Mouse (Mus musculus): ENCODE measurements around the gene Slc35f1. TPM values are rescaled to one million over a fixed set of nuclear protein-coding genes. Genes with fewer than 3 reads are reported as not detected.

The Slc35f1 gene
- polyA plus RNA-seq, 1 experiment from 2014 or later: 0.05 TPM

- no peak for TF ChIP-seq CTCF (IDR thresholded peaks at IDR 0.05)
- no peak for TF ChIP-seq EP300 (IDR thresholded peaks at IDR 0.05)
- no peaks in the 10 kb centered on the region for H3K27me3 ChIP-seq (replicated peaks; ENCODE audit: insufficient read depth, low read length)
- WGBS: 40% methylated on average over 4 of the region's 4 CpGs
- no peak overlapping the region for H3K4me3 ChIP-seq (ENCODE audit: low read depth, low read length)
- no peak overlapping the region for H3K9ac ChIP-seq (replicated peaks; ENCODE audit: low read depth)
- DNase-seq (ENCODE audit: low spot score) (no peak), ATAC-seq (no peak)
- H3K36me3 ChIP-seq (ENCODE audit: insufficient read depth, low read length): no peaks in the 10 kb centered on the region
- no peak overlapping the region for H3K27ac ChIP-seq (ENCODE audit: low read length)
- no peaks in the 10 kb centered on the region for H3K9me3 ChIP-seq (ENCODE audit: low read length)
- H3K4me1 ChIP-seq (ENCODE audit: insufficient read depth, low read depth, low read length): no peaks in the 10 kb centered on the region
- no peak overlapping the region for H3K4me2 ChIP-seq (replicated peaks; ENCODE audit: low read depth, low read length)
Observed at GRCm38 (mm10) chr10:52779926-52780485, 89.7 kb downstream of the Slc35f1 start.

- H3K4me3 ChIP-seq (ENCODE audit: low read depth, low read length): no peak overlapping the region
- no peaks in the 10 kb centered on the region for H3K9me3 ChIP-seq (ENCODE audit: low read length)
- no peak overlapping the region for H3K27ac ChIP-seq (ENCODE audit: low read length)
- ATAC-seq (no peak), DNase-seq (ENCODE audit: low spot score) (no peak)
- H3K9ac ChIP-seq (replicated peaks; ENCODE audit: low read depth): no peak overlapping the region
- H3K27me3 ChIP-seq (replicated peaks; ENCODE audit: insufficient read depth, low read length): no peaks in the 10 kb centered on the region
- TF ChIP-seq CTCF (IDR thresholded peaks at IDR 0.05) (no peak), EP300 (IDR thresholded peaks at IDR 0.05) (no peak)
- WGBS: 74% methylated on average over 2 of the region's 2 CpGs
- H3K4me1 ChIP-seq (ENCODE audit: insufficient read depth, low read depth, low read length): no peaks in the 10 kb centered on the region
- no peaks in the 10 kb centered on the region for H3K36me3 ChIP-seq (ENCODE audit: insufficient read depth, low read length)
- no peak overlapping the region for H3K4me2 ChIP-seq (replicated peaks; ENCODE audit: low read depth, low read length)
Observed at GRCm38 (mm10) chr10:52787075-52787474, 96.7 kb downstream of the Slc35f1 start.

GRCm38 (mm10) chr10:52791560-52791959 is 101.2 kb downstream of the Slc35f1 start:
- H3K4me3 ChIP-seq (ENCODE audit: low read depth, low read length): no peak overlapping the region
- DNase-seq (ENCODE audit: low spot score): no peak

GRCm38 (mm10) chr10:52797454-52797853 is 107.1 kb downstream of the Slc35f1 start:
- Histone ChIP-seq H3K27me3 (replicated peaks; ENCODE audit: insufficient read depth, low read length) (no peaks in the 10 kb centered on the region), H3K27ac (ENCODE audit: low read length) (no peak overlapping the region), H3K4me3 (ENCODE audit: low read depth, low read length) (no peak overlapping the region), H3K9ac (replicated peaks; ENCODE audit: low read depth) (no peak overlapping the region), H3K9me3 (ENCODE audit: low read length) (no peaks in the 10 kb centered on the region), H3K4me1 (ENCODE audit: insufficient read depth, low read depth, low read length) (no peaks in the 10 kb centered on the region), H3K36me3 (ENCODE audit: insufficient read depth, low read length) (no peaks in the 10 kb centered on the region), H3K4me2 (replicated peaks; ENCODE audit: low read depth, low read length) (no peak overlapping the region)
- DNase-seq (ENCODE audit: low spot score) (no peak), ATAC-seq (no peak)
- TF ChIP-seq EP300 (IDR thresholded peaks at IDR 0.05) (no peak), CTCF (IDR thresholded peaks at IDR 0.05) (no peak)
- 75% methylated on average over 4 of the region's 4 CpGs for whole genome bisulfite sequencing

More at GRCm38 (mm10) chr10:52791560-52791959, 101.2 kb downstream of the Slc35f1 start:
- TF ChIP-seq CTCF (IDR thresholded peaks at IDR 0.05) (no peak), EP300 (IDR thresholded peaks at IDR 0.05) (no peak)
- no peaks in the 10 kb centered on the region for H3K4me1 ChIP-seq (ENCODE audit: insufficient read depth, low read depth, low read length)
- H3K4me2 ChIP-seq (replicated peaks; ENCODE audit: low read depth, low read length): no peak overlapping the region
- H3K27me3 ChIP-seq (replicated peaks; ENCODE audit: insufficient read depth, low read length): no peaks in the 10 kb centered on the region
- no peak overlapping the region for H3K9ac ChIP-seq (replicated peaks; ENCODE audit: low read depth)
- no peaks in the 10 kb centered on the region for H3K36me3 ChIP-seq (ENCODE audit: insufficient read depth, low read length)
- 77% methylated on average over 6 of the region's 6 CpGs for WGBS
- no peak for ATAC-seq
- H3K9me3 ChIP-seq (ENCODE audit: low read length): no peaks in the 10 kb centered on the region
- no peak overlapping the region for H3K27ac ChIP-seq (ENCODE audit: low read length)

- H3K4me1 ChIP-seq (ENCODE audit: insufficient read depth, low read depth, low read length): no peaks in the 10 kb centered on the region
- no peaks in the 10 kb centered on the region for H3K27me3 ChIP-seq (replicated peaks; ENCODE audit: insufficient read depth, low read length)
- no peak overlapping the region for H3K27ac ChIP-seq (ENCODE audit: low read length)
- H3K9ac ChIP-seq (replicated peaks; ENCODE audit: low read depth): no peak overlapping the region
- 66% methylated on average over 2 of the region's 2 CpGs for WGBS
- H3K4me2 ChIP-seq (replicated peaks; ENCODE audit: low read depth, low read length): no peak overlapping the region
- ATAC-seq (no peak), DNase-seq (ENCODE audit: low spot score) (no peak)
- no peaks in the 10 kb centered on the region for H3K9me3 ChIP-seq (ENCODE audit: low read length)
- no peaks in the 10 kb centered on the region for H3K36me3 ChIP-seq (ENCODE audit: insufficient read depth, low read length)
- no peak overlapping the region for H3K4me3 ChIP-seq (ENCODE audit: low read depth, low read length)
- no peak for TF ChIP-seq EP300 (IDR thresholded peaks at IDR 0.05)
- TF ChIP-seq CTCF (IDR thresholded peaks at IDR 0.05): no peak
Observed at GRCm38 (mm10) chr10:52807808-52808207, 117.5 kb downstream of the Slc35f1 start.

- no peaks in the 10 kb centered on the region for H3K9me3 ChIP-seq (ENCODE audit: low read length)
Observed at GRCm38 (mm10) chr10:52812861-52813260, 122.5 kb downstream of the Slc35f1 start.

GRCm38 (mm10) chr10:52814358-52814757 is 124.0 kb downstream of the Slc35f1 start:
- H3K27me3 ChIP-seq (replicated peaks; ENCODE audit: insufficient read depth, low read length): no peaks in the 10 kb centered on the region
- TF ChIP-seq EP300 (IDR thresholded peaks at IDR 0.05) (no peak), CTCF (IDR thresholded peaks at IDR 0.05) (no peak)
- H3K36me3 ChIP-seq (ENCODE audit: insufficient read depth, low read length): no peaks in the 10 kb centered on the region
- ATAC-seq: no peak
- H3K27ac ChIP-seq (ENCODE audit: low read length): no peak overlapping the region
- no peak overlapping the region for H3K4me2 ChIP-seq (replicated peaks; ENCODE audit: low read depth, low read length)
- no peak overlapping the region for H3K9ac ChIP-seq (replicated peaks; ENCODE audit: low read depth)
- H3K9me3 ChIP-seq (ENCODE audit: low read length): no peaks in the 10 kb centered on the region
- no peak for DNase-seq (ENCODE audit: low spot score)
- H3K4me3 ChIP-seq (ENCODE audit: low read depth, low read length): no peak overlapping the region
- 65% methylated on average over 5 of the region's 5 CpGs for WGBS
- no peaks in the 10 kb centered on the region for H3K4me1 ChIP-seq (ENCODE audit: insufficient read depth, low read depth, low read length)

More at GRCm38 (mm10) chr10:52812861-52813260, 122.5 kb downstream of the Slc35f1 start:
- DNase-seq (ENCODE audit: low spot score): peak; percentile 15
- WGBS: 71% methylated on average over 4 of the region's 4 CpGs
- H3K9ac ChIP-seq (replicated peaks; ENCODE audit: low read depth): no peak overlapping the region
- H3K27ac ChIP-seq (ENCODE audit: low read length): no peak overlapping the region
- no peak for TF ChIP-seq CTCF (IDR thresholded peaks at IDR 0.05)
- TF ChIP-seq EP300 (IDR thresholded peaks at IDR 0.05): no peak
- no peaks in the 10 kb centered on the region for H3K27me3 ChIP-seq (replicated peaks; ENCODE audit: insufficient read depth, low read length)
- H3K4me2 ChIP-seq (replicated peaks; ENCODE audit: low read depth, low read length): no peak overlapping the region
- H3K4me1 ChIP-seq (ENCODE audit: insufficient read depth, low read depth, low read length): no peaks in the 10 kb centered on the region
- H3K4me3 ChIP-seq (ENCODE audit: low read depth, low read length): no peak overlapping the region
- H3K36me3 ChIP-seq (ENCODE audit: insufficient read depth, low read length): no peaks in the 10 kb centered on the region
- ATAC-seq: no peak
